Mouse (Mus musculus) embryonic facial prominence, embryonic 15.5 days (tissue): ENCODE data around the gene Serpina3n. TPM values are rescaled to one million over a fixed set of nuclear protein-coding genes. Genes with fewer than 3 reads are reported as not detected.
A peak's percentile ranks its signal among the peaks of the same experiment; 100 is the strongest.

Experiments
- ATAC-seq: fragments of 200-750 bp; cut with Nextera tagmentation; 2 replicates; pipeline ENCODE4 v1.8.0; 2017; ENCODE audit warnings: low read depth, moderate TSS enrichment; ENCODE audit not compliant: insufficient number of reproducible peaks, low FRiP score, low TSS enrichment
- H3K27ac ChIP-seq: fragments of 300-500 bp; sonication (generic); replicated peaks from 2 replicates; pipeline ENCODE4 v1.5.1; 2015; ENCODE audit warnings: mild to moderate bottlenecking, inconsistent platforms
- H3K27me3 ChIP-seq: fragments of 300-500 bp; sonication (generic); 2 replicates; pipeline ENCODE4 v1.6.1; 2015; ENCODE audit warnings: inconsistent platforms
- H3K36me3 ChIP-seq: fragments of 300-500 bp; sonication (generic); 2 replicates; pipeline ENCODE4 v1.6.1; 2015; ENCODE audit warnings: mild to moderate bottlenecking, inconsistent platforms
- H3K4me1 ChIP-seq: fragments of 300-500 bp; sonication (generic); 2 replicates; pipeline ENCODE4 v1.6.1; 2015; ENCODE audit warnings: inconsistent platforms
- H3K4me2 ChIP-seq: fragments of 300-500 bp; sonication (generic); replicated peaks from 2 replicates; pipeline ENCODE4 v1.6.1; 2015; ENCODE audit warnings: mild to moderate bottlenecking, inconsistent platforms
- H3K4me3 ChIP-seq: fragments of 300-500 bp; sonication (generic); replicated peaks from 2 replicates; pipeline ENCODE4 v1.5.1; 2015; ENCODE audit warnings: mild to moderate bottlenecking, inconsistent platforms
- H3K9ac ChIP-seq: fragments of 300-500 bp; sonication (generic); 2 replicates; pipeline ENCODE4 v1.6.1; 2015; ENCODE audit warnings: inconsistent platforms
- H3K9me3 ChIP-seq: fragments of 300-500 bp; sonication (generic); replicated peaks from 2 replicates; pipeline ENCODE4 v1.6.1; 2016; ENCODE audit warnings: inconsistent platforms
- WGBS: fragments of 180-500 bp; shearing (Covaris S2); methylation state at CpG from one replicate; pipeline ENCODE4 v1.1.7; 2015; 5-methylcytosine and 5-hydroxymethylcytosine counted together
- polyA plus RNA-seq: library from polyadenylated mRNA; unstranded; fragments of >200 nt; fragmentation: Nextera tagmentation; extraction: Ambion mirVana; gene quantifications from 2 replicates; pipeline ENCODE4 v1.2.1, GENCODE M21; 2015

Serpina3n gene
- polyA plus RNA-seq, 1 experiment from 2014 or later, result 1.3 TPM

DNA sequence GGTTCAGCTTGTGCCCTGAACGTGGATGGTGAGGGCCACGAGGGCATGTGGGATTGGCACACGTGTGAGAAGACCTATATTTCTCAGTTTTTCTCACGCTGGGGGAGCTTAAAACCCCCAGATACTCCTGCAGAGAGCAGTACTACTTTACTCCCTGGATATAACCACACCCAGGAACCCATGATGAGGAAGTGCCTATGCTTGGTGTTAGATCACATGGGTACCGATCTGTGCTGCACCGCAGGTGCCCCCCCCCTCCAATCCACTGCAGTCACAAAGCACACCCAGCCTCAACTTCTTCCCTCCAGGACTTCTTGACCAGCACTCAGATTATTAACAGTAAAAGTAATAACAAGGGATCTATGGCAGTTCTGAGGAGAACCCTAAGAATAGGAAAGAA is 6.0 kb downstream of the Serpina3n start:
- H3K27me3 ChIP-seq, result no peaks in the 10 kb centered on the region
- H3K4me2 ChIP-seq, result no peak overlapping the region
- H3K27ac ChIP-seq, result no peak overlapping the region
- no peak overlapping the region for H3K9ac ChIP-seq
- H3K36me3 ChIP-seq, result no peaks in the 10 kb centered on the region
- no peak overlapping the region for H3K4me3 ChIP-seq
- no peaks in the 10 kb centered on the region for H3K9me3 ChIP-seq
- WGBS, result 78% methylated on average over 6 of the region's 6 CpGs
- peaks cover 8% of the 10 kb centered on the region; the same call in 1 of the 2 replicates for H3K4me1 ChIP-seq
- no peak for ATAC-seq

DNA sequence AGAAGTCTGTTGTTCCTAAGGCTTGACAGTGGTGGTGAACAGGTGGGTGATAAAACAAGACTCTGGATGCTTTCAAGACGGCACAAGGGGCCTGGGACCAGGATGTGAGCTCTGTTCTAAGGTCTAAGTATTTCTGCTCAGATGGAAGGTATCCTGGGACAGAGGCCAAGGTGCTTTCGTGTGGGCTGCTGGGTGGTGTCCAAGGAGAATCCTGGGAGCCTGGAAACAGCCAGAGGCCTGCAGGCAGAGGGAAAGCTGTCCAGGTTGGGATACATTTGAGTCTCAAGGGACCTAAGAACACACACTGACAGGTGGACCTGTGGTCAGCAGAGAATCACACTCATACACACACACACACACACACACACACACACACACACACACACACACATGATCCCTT is 8.0 kb downstream of the Serpina3n start:
- no peaks in the 10 kb centered on the region for H3K9me3 ChIP-seq
- WGBS, result 61% methylated on average over 2 of the region's 2 CpGs
- H3K4me2 ChIP-seq, result no peak overlapping the region
- H3K27me3 ChIP-seq, result no peaks in the 10 kb centered on the region
- H3K4me3 ChIP-seq, result no peak overlapping the region
- ATAC-seq, result no peak
- H3K4me1 ChIP-seq, result peaks cover 11% of the 10 kb centered on the region; the same call in 1 of the 2 replicates
- no peaks in the 10 kb centered on the region for H3K36me3 ChIP-seq
- H3K27ac ChIP-seq, result no peak overlapping the region
- H3K9ac ChIP-seq, result no peak overlapping the region

DNA sequence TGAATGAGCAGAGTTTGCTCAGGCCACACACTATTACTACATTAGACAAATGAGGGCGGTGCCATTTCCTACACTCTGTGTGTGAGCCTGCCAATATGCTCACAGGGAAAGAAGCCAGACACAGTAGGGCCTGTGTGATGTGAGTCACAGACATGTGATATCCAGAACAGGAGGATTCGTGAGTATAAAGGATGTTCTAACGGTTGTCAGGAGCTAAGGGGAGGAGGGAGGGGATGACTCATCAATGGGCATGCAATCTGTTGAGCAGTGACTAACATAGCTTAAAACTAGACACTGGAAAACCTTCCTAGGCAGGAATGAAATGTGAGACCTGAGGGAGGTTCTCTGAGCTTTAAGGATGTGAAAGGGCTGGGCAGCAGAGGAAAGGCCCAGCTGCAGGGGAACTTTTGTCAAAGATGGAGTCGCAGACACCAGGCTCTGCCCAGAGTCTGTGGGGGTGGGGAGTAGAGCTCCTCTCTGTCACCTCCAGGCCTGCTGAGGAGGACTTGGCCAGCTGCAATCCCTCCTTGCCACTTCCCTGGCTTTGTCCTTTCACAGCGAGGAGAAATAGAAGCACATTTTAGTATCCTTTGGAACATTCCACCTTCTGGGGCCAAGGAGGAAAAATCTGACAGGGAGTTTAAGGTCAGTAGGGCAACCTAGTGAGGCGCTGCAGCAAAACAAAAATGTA is 9.2 kb downstream of the Serpina3n start:
- H3K4me1 ChIP-seq, result peaks cover 11% of the 10 kb centered on the region; the same call in 1 of the 2 replicates
- peak overlapping the region; percentile 39 for H3K27ac ChIP-seq
- no peaks in the 10 kb centered on the region for H3K9me3 ChIP-seq
- no peak overlapping the region for H3K4me3 ChIP-seq
- H3K36me3 ChIP-seq, result no peaks in the 10 kb centered on the region
- WGBS, result 32% methylated on average over 6 of the region's 6 CpGs
- no peaks in the 10 kb centered on the region for H3K27me3 ChIP-seq
- H3K9ac ChIP-seq, result no peak overlapping the region
- peak; percentile 73 for ATAC-seq
- no peak overlapping the region for H3K4me2 ChIP-seq

DNA sequence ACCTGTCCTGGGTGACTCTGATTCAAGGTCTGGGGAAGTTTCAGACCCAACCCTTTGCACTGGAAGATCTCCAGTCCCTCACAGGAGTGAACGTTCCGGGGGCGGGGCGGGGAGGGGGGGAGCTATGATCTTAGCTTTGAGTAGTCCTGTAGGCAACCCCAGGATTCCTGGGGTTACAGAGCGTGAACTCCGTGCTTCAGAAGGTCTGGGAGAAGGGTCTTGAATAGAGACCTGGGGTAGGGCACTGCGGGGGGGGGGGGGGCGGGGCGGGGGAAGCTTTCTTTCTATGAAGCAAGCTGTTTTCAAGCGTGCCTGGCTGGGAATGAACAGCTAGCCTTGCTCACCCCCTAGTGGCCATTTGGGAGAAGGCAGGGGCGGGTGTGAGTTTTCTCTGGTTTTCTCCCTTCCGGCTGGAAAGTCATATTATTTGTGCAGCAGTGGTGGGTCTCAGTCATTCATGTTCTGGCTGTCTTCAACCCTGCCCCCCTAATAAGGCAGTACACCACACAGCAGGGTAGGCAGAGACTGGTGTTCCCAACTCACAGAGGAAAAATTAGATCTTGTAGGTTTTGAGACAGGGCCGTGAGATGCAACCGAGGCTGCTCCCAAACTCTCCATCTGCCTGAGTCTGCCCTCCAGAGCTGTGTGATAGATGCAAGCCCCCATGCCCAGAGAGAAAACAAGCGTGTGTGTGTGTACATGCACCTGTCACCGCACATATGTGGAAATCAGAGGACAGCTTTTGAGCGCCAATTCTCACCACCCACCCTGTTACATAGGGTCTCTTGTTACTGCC is 12.0 kb downstream of the Serpina3n start:
- Histone ChIP-seq H3K4me2 (peak overlapping the region; percentile 48), H3K4me3 (peak overlapping the region; percentile 21), H3K27ac (no peak overlapping the region), H3K36me3 (no peaks in the 10 kb centered on the region), H3K9ac (no peak overlapping the region), H3K9me3 (no peaks in the 10 kb centered on the region), H3K27me3 (no peaks in the 10 kb centered on the region), H3K4me1 (peaks cover 11% of the 10 kb centered on the region; the same call in 1 of the 2 replicates)
- ATAC-seq, result no peak
- WGBS, result 14% methylated on average over 16 of the region's 17 CpGs

DNA sequence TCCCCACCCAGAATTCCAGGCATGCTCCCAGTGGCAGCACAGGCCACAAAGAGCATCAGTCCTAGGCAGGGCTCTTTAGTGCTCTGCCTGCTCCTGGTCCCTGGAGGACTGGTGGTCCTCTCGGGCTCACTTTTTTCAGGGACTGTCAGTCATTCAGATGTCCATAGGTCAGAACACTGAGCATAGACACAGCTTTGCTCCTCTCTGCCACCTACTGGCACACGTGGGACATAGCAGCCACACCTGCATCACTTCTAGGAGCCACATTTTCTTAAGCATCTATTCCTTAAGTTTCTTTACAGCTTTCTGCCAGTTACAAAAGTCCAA is 12.6 kb downstream of the Serpina3n start:
- H3K4me2 ChIP-seq, result no peak overlapping the region
- H3K9me3 ChIP-seq, result no peaks in the 10 kb centered on the region
- no peak overlapping the region for H3K9ac ChIP-seq
- no peaks in the 10 kb centered on the region for H3K36me3 ChIP-seq
- no peak overlapping the region for H3K4me3 ChIP-seq
- WGBS, result 4% methylated on average over 2 of the region's 2 CpGs
- no peak for ATAC-seq
- peaks cover 11% of the 10 kb centered on the region; the same call in 1 of the 2 replicates for H3K4me1 ChIP-seq
- H3K27ac ChIP-seq, result no peak overlapping the region
- H3K27me3 ChIP-seq, result no peaks in the 10 kb centered on the region

DNA sequence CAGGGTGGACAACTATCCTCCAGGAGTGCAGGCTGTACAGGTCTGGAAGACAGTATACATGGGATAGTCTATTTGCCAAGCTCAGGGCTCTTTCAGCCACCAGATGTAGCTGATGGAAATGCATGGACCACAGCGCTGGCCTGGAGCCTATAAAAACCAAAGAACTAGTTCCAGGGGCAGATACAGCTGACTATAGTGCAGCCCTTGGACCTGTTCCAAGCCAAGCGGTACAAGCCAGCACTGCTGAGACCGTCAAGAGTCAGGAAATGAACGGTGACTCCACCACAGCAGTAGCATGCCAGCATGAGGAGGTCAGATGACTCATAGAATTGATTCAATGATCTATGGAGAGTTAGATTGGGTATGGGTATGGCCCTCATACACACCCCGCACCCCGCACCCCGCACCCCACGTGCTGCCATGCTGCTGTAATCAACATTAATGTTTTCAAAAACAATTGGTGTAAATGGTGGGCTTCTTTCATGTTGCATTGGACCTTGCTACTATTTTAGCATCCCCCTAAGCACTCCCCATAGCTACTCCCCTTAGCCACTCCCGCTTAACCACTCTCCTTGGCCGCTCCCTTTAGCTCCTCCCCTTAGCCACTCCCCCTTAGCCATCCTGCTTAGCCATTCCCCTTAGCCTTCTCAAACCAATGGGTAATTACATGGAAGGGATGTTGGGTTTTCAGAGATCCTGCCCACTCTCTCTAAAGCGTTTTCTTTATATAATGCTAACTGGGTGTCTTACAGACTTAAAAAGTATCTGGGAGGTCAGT is 16.3 kb downstream of the Serpina3n start:
- Histone ChIP-seq H3K27me3 (no peaks in the 10 kb centered on the region; the same call in 1 of the 2 replicates), H3K4me2 (no peak overlapping the region), H3K9me3 (no peaks in the 10 kb centered on the region), H3K4me3 (no peak overlapping the region), H3K27ac (no peak overlapping the region), H3K9ac (no peak overlapping the region), H3K36me3 (no peaks in the 10 kb centered on the region), H3K4me1 (peaks cover 7% of the 10 kb centered on the region; the same call in 1 of the 2 replicates)
- ATAC-seq, result peak; percentile 83
- 69% methylated on average over 11 of the region's 11 CpGs for WGBS

DNA sequence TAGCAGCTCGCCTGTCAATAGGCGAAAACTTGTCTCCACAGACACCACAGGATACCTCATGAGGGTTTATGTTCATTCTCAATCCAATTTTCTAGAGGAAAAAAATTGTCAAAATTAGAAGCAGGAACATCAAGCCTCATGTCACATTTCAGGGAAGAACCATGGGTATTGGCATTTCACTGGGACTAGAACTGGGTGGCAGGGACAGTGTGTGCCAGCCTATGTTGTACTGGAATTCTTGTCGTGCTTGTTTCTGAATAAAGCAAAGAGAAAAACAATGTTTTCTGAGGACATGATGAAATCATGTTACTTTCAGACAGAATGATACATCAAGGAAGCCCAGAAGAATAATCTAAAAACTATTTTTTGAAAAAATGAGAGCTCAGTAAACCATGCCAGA is 19.1 kb downstream of the Serpina3n start:
- H3K4me3 ChIP-seq, result no peak overlapping the region
- H3K4me1 ChIP-seq, result 0 out of 2 replicates have a peak, but pooled peaks cover 3% of the 10 kb centered on the region
- H3K27ac ChIP-seq, result no peak overlapping the region
- ATAC-seq, result no peak
- no peak overlapping the region for H3K9ac ChIP-seq
- no peaks in the 10 kb centered on the region for H3K36me3 ChIP-seq
- 69% methylated on average over 3 of the region's 3 CpGs for WGBS
- H3K9me3 ChIP-seq, result no peaks in the 10 kb centered on the region
- no peak overlapping the region for H3K4me2 ChIP-seq
- H3K27me3 ChIP-seq, result no peaks in the 10 kb centered on the region; the same call in 1 of the 2 replicates

DNA sequence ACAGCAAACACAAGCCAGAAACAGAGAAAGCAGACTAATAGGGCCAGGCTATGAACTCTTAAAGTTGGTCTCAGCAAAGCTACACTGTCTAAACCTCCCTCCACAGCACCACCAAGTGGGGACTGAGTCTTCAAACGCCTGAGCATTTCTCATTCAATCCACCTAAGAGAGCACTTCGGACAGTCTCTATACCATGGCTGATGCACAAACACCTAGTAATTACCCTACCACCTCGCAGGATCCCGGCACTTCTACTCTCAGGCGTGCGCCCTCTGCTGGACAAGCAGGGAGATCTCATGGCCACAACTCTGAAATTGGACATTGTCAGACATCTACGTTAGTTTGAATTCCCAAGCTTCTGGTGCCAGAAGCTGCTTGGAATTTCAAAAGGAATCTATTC is 20.4 kb downstream of the Serpina3n start:
- H3K27ac ChIP-seq, result no peak overlapping the region
- H3K4me1 ChIP-seq, result peaks cover 3% of the 10 kb centered on the region; the same call in 1 of the 2 replicates
- no peak overlapping the region for H3K4me3 ChIP-seq
- H3K36me3 ChIP-seq, result no peaks in the 10 kb centered on the region
- H3K27me3 ChIP-seq, result no peaks in the 10 kb centered on the region; the same call in 1 of the 2 replicates
- H3K9me3 ChIP-seq, result no peaks in the 10 kb centered on the region
- no peak overlapping the region for H3K9ac ChIP-seq
- ATAC-seq, result no peak
- H3K4me2 ChIP-seq, result no peak overlapping the region
- WGBS, result 6% methylated on average over 7 of the region's 7 CpGs

DNA sequence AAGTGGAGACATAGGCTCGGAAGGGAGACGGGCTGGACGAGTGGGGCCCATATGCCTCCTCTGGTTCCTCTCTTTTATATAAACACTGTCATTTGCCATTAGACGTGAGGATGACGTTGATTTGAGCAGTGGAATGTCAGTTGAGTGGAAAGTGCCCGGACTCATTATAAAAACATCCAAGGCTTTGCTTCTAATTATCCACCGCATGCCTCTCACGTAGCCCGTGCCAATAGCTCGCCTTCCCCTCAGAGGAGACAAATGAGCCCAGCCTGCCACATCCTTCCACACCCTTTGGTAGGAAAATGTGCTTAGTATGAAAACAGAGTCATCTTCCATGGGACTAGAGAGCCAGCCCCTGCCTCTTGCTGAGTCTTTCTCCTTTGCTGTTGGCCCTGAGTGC is 24.8 kb downstream of the Serpina3n start:
- ATAC-seq, result 0 out of 2 replicates have a peak, but pooled peaks have one; percentile 12
- peaks cover 3% of the 10 kb centered on the region; the same call in 1 of the 2 replicates for H3K4me1 ChIP-seq
- no peak overlapping the region for H3K4me2 ChIP-seq
- 34% methylated on average over 10 of the region's 10 CpGs for WGBS
- H3K27me3 ChIP-seq, result no peaks in the 10 kb centered on the region
- no peak overlapping the region for H3K4me3 ChIP-seq
- 0 out of 2 replicates have a peak overlapping the region, but pooled peaks have one; percentile 9 for H3K27ac ChIP-seq
- no peak overlapping the region for H3K9ac ChIP-seq
- no peaks in the 10 kb centered on the region for H3K9me3 ChIP-seq
- no peaks in the 10 kb centered on the region for H3K36me3 ChIP-seq

DNA sequence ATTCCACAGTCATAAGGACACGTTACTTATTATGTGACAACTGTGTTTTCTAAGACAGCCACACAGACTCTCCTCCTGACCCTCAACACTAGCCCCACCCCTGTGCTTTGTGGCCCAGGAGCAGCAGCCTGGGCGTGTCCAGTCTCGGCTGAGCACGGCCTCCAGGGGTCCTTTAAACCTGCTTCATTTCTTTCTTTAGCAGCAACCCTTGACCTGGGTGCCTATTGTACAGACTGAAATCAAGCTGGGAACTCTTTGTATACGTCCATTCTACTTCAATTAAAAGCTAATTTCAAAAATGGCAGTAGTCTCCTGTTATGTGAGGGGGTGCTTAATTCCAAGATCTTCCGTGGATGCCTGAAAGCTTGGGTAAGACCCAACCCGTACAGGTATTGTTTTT is 26.7 kb downstream of the Serpina3n start:
- H3K9me3 ChIP-seq, result no peaks in the 10 kb centered on the region
- H3K4me3 ChIP-seq, result no peak overlapping the region
- no peak overlapping the region for H3K9ac ChIP-seq
- no peaks in the 10 kb centered on the region for H3K36me3 ChIP-seq
- WGBS, result 44% methylated on average over 7 of the region's 7 CpGs
- no peak overlapping the region for H3K4me2 ChIP-seq
- H3K27me3 ChIP-seq, result no peaks in the 10 kb centered on the region
- ATAC-seq, result no peak
- H3K27ac ChIP-seq, result no peak overlapping the region
- no peaks in the 10 kb centered on the region; the same call in 1 of the 2 replicates for H3K4me1 ChIP-seq
